Mouse (Mus musculus) embryo, embryonic 11.5 days (tissue): ENCODE results near the gene Marcks.
"Not testable (repeated sequence)": the region's sequence is repeated elsewhere in the genome, so short reads cannot be mapped to it uniquely, and the experiment has no call there.

Experiments used
- DNase-seq: peaks from one replicate; pipeline ENCODE4 v3.0.0-alpha.2; 2012; ENCODE audit warnings: low read depth, low spot score

Gene Marcks

GRCm38 (mm10) chr10:37135951-37136751 is 2.6 kb downstream of the Marcks start:
- no peak for DNase-seq

GRCm38 (mm10) chr10:37133876-37134708 is 4.6 kb downstream of the Marcks start:
- DNase-seq, result no peak

DNA sequence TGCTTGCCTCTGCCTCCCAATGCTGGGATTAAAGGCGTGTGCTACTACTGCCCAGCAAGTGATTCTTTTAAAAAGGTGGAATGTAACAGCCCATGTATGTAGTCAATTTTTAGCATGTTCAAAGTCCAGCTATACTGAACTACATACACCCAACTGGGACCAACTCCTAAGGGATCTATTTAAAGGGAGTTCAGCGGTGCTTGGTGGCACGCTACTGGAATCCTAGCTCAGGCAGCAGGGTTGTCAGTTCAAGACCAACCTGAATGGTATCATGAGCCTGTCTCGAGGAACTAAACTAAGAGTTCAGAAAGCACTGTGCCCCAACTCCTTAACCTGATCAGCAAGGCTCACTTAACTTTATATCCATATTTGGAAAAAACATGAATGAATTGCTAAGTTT is 6.0 kb downstream of the Marcks start:
- DNase-seq, result no peak

- DNase-seq, result no peak
These were observed 9.1 kb downstream of the Marcks start for GRCm38 (mm10) chr10:37129652-37130051.

DNA sequence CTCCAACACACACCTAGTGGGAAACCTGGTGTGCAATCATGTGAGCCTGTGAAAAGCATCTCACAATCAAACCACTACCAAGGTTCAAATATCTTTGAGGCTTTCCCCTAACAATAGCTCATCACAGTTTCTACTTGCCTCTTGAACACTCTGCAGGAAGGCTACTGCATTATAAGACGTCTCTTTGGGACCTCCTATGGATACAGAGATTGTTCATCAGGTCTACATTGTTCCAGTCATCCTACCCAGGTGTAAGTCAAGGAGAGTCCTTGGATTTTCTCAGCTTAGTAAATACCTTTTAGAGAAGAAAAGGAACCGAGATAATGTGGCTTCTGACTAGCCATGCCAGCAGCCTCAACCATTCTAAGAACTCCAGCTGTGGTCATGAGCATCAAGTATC is 23.4 kb downstream of the Marcks start:
- no peak for DNase-seq

DNA sequence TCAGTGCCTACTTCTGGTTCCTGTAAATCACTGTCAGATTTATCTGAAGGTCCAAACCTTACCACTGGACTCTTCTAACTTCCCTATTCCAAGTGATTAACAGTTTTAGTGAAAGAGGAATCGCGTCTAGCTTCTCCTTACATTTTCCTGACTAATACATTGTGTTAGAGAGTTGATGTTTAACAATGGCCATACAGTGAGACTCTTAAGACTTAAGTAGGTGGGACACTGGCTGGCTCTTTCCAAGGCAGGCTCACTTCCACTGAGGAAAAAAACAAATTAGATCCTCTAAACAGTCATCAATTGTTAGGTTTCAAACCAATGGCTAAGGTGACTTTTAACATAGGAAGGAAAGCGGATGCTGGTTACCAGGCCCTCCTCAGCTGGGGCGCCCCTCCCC is 25.9 kb downstream of the Marcks start:
- DNase-seq, result no peak

- DNase-seq, result no peak
These were observed 26.4 kb downstream of the Marcks start for GRCm38 (mm10) chr10:37112362-37112761.

- no peak for DNase-seq
These were observed 27.3 kb downstream of the Marcks start for GRCm38 (mm10) chr10:37111432-37111831.

DNA sequence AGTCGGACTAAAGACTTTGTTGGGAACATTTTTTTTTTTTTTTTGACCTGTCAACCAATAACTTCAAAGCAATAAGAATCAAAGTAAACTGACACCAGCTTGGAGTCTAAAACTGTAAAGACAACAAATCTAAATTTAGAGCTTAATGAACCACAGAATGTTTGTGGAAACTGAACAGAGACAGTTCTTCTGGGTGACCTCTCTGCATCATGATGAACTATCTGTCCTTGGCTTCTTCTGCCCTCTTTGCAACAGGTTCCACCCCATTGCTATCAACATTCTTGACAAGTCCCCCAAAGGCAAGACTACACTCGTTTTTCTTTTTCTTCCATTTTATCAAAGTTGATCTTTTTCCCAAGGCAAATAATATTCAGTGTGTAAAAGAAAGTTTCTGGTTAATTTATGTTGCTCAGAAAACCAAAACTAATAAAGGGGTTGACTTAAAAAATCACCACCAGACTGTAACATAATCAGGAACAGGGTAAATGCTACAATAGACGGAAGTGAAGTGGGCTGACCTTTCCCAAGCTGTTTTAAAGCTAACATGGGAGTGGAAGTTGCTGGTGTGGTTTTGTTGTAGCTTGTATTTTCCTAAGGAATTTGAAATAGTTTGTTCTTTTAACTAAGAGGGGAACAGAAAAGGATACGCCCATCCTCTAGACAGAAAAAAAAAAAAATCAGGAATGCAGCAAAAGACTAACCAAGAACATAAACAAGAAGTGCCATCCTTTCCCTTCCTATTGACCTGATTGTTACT is 31.7 kb downstream of the Marcks start:
- no peak for DNase-seq

DNA sequence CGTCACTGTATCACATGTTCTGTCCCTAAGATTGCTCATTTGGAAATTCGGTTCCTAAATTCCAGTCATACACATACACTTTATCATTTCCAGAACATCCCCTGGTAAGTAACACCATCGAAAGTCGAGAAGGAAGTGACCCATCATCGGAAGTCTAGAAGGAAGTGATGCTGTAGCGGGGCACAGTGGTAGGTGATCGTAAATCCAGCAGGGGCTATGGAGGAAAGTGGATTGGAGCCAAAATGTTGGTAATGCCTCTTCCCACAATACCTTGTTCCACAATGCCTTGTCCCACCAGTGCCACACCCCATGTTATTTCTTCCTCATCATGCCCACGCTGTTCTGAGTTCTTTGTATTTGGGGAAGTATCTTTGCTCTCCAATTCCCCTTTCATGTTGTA is 32.4 kb downstream of the Marcks start:
- DNase-seq, result no peak

GRCm38 (mm10) chr10:37102227-37103080 is 36.3 kb downstream of the Marcks start:
- DNase-seq, result no peak

DNA sequence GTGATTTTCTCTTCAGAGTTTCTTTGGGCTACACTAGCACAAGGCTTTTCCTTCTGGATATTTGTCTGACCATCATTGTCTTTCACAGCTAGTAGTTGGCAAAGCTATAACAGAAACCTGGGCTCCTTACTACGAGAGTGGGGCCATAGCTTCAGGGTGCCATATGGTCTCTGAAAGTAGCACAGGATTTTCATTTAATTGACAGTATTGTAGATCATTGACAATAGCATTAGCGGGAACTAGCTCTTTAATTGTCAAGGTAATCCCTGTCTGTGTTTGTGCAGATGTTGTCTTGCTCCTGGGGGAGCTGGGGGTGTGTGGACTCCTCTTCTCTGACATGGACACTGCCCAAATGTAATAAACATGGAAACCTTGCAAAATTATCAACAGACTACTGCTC is 37.0 kb downstream of the Marcks start:
- DNase-seq, result no peak

DNA sequence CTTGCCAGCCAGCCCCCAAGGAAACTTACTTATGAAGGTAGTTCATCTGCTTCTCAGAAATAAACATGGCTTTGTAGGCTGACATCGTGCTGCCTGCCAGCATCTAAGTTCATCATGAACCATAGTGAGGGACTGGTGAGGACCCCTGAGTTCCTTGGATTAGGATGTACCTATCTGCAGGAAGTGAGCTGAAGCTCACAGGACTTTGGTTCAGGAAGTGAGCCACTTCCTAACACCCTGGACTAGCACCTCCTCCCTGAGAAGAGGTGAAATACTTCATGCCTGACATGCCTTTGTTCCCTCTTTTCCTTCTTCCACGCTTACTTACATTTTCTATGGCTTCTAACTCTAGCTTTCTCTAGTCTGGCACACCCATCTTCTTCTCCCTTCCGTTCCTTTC is 42.2 kb downstream of the Marcks start:
- no peak for DNase-seq

GRCm38 (mm10) chr10:37095803-37096202 is 42.9 kb downstream of the Marcks start:
- no peak for DNase-seq

DNA sequence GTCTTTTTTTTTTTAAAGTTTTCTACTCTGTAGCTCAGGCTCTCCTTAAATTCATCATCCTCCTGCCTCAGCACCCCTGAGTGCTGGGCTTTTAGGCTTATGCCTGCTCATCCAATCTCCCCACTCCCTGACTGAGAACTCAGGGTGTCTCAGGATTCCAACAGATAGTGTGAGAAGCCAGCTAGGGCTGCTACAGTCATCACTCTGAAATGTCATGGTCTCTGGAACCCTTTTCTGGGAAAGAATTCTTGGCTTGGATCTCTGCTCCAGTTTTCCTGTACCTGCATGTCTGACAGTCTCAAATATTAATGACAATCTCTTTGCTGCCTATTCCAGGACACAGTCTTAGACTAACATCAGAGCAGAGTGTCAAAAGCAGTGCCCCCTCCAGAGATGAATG is 45.4 kb downstream of the Marcks start:
- no peak for DNase-seq

- no peak for DNase-seq
These were observed 48.3 kb downstream of the Marcks start for GRCm38 (mm10) chr10:37090411-37090810.

- DNase-seq, result not testable (repeated sequence)
These were observed 54.6 kb downstream of the Marcks start for GRCm38 (mm10) chr10:37084071-37084470.
